In genomic region chr7:66660291-66660690, GRCm38 (mm10) we compare ENCODE assay signal across 13 mouse cellular contexts. TPM values are rescaled to one million over a fixed set of nuclear protein-coding genes. Genes with fewer than 3 reads are reported as not detected.
A peak's percentile ranks its signal among the peaks of the same experiment; 100 is the strongest.
DNase-seq lines count a peak whose midpoint lies in the region; ATAC-seq and TF ChIP-seq lines count a peak whose summit lies in the region.
"Had no signal": no experiment of that assay in that cellular context is flagged by ENCODE, and none has a peak within 500 bp of the region (broad histone marks: within the 10 kb centered on the region; RNA-seq: fewer than 3 reads in every experiment).

No protein-coding gene starts in this region.

- peaks cover 22% of the 10 kb centered on the region; the same call in 1 of the 2 replicates for H3K36me3 ChIP-seq in kidney, postnatal 0 days (ENCODE audit: insufficient read depth, low read length)
- peaks cover 9% of the 10 kb centered on the region for H3K36me3 ChIP-seq in C2C12 (ENCODE audit: control insufficient read depth, insufficient read depth)
- H3K36me3 ChIP-seq in embryonic facial prominence, embryonic 12.5 days: peaks cover 37% of the 10 kb centered on the region

- H3K79me3 ChIP-seq in C2C12 (ENCODE audit: low read depth): no peaks in the 10 kb centered on the region

- no peak overlapping the region for H3K27ac ChIP-seq in kidney, postnatal 0 days
- no peak overlapping the region for H3K27ac ChIP-seq in embryonic facial prominence, embryonic 12.5 days
- H3K27ac ChIP-seq: forebrain, embryonic 12.5 days; liver, embryonic 13.5 days; neural tube, embryonic 13.5 days; stomach, embryonic 15.5 days had no signal

- DNase-seq in kidney, postnatal 0 days (ENCODE audit: low spot score): peak; percentile 77
- DNase-seq in kidney, postnatal 14 days: no peak
- peak; percentile 55 for DNase-seq in ES-CJ7 (ENCODE audit: low read depth, low spot score)
- no peak for DNase-seq in thymus, postnatal 0 days (ENCODE audit: low spot score)
- no peak for DNase-seq in layer of hippocampus, adult 9-10 months (ENCODE audit: low spot score)
- DNase-seq: heart, postnatal 36 days; kidney, adult 8-10 months; liver, embryonic 13.5 days had no signal

- no peaks in the 10 kb centered on the region for H3K9me3 ChIP-seq in kidney, postnatal 0 days (replicated peaks; ENCODE audit: low read length)
- no peaks in the 10 kb centered on the region for H3K9me3 ChIP-seq in embryonic facial prominence, embryonic 12.5 days
- H3K9me3 ChIP-seq: forebrain, embryonic 12.5 days; liver, embryonic 13.5 days; neural tube, embryonic 13.5 days; stomach, embryonic 15.5 days had no signal

- TF ChIP-seq CTCF in kidney, postnatal 0 days (IDR thresholded peaks at IDR 0.05; ENCODE audit: low read depth): peak; percentile 68
- TF ChIP-seq CTCF in C2C12 (IDR thresholded peaks at IDR 0.05; ENCODE audit: control insufficient read depth, insufficient read depth, insufficient read length): peak; percentile 60

- no peak overlapping the region for H3K4me2 ChIP-seq in kidney, postnatal 0 days (ENCODE audit: low read length)
- H3K4me2 ChIP-seq in embryonic facial prominence, embryonic 12.5 days (replicated peaks): no peak overlapping the region
- H3K4me2 ChIP-seq: forebrain, embryonic 12.5 days; liver, embryonic 13.5 days; neural tube, embryonic 13.5 days; stomach, embryonic 15.5 days had no signal

- H3K9ac ChIP-seq in kidney, postnatal 0 days (ENCODE audit: low read depth, low read length): no peak overlapping the region
- no peak overlapping the region for H3K9ac ChIP-seq in embryonic facial prominence, embryonic 12.5 days
- H3K9ac ChIP-seq: forebrain, embryonic 12.5 days; liver, embryonic 13.5 days; neural tube, embryonic 13.5 days; stomach, embryonic 15.5 days had no signal

- no peak overlapping the region for H3K4me3 ChIP-seq in kidney, postnatal 0 days (replicated peaks; ENCODE audit: low read depth, low read length)
- H3K4me3 ChIP-seq in C2C12 (ENCODE audit: insufficient read depth, poor library complexity, severe bottlenecking): no peak overlapping the region
- H3K4me3 ChIP-seq in embryonic facial prominence, embryonic 12.5 days: no peak overlapping the region
- H3K4me3 ChIP-seq: forebrain, embryonic 12.5 days; liver, embryonic 13.5 days; neural tube, embryonic 13.5 days; stomach, embryonic 15.5 days had no signal

- WGBS in kidney, postnatal 0 days: 59% methylated on average over 7 of the region's 7 CpGs
- 67% methylated on average over 7 of the region's 7 CpGs for whole genome bisulfite sequencing in embryonic facial prominence, embryonic 12.5 days

- no peaks in the 10 kb centered on the region for H3K79me2 ChIP-seq in C2C12 (ENCODE audit: control insufficient read depth, insufficient read depth)

- no peak overlapping the region for H3ac ChIP-seq in C2C12 (ENCODE audit: control insufficient read depth, insufficient read length, low read depth)

- peak; percentile 37; the same call in 1 of the 2 replicates for ATAC-seq in kidney, postnatal 0 days (replicated peaks; ENCODE audit: low FRiP score, low read depth)
- peak; percentile 39 for ATAC-seq in embryonic facial prominence, embryonic 12.5 days (ENCODE audit: insufficient number of reproducible peaks, insufficient read depth, low FRiP score, low TSS enrichment)

- no peaks in the 10 kb centered on the region for H3K27me3 ChIP-seq in kidney, postnatal 0 days (ENCODE audit: insufficient read depth, low read length)
- no peaks in the 10 kb centered on the region for H3K27me3 ChIP-seq in C2C12 (ENCODE audit: control insufficient read depth, insufficient read depth, insufficient read length)
- no peaks in the 10 kb centered on the region for H3K27me3 ChIP-seq in embryonic facial prominence, embryonic 12.5 days
- H3K27me3 ChIP-seq: forebrain, embryonic 12.5 days; liver, embryonic 13.5 days; neural tube, embryonic 13.5 days; stomach, embryonic 15.5 days had no signal

- no peaks in the 10 kb centered on the region for H3K4me1 ChIP-seq in kidney, postnatal 0 days (replicated peaks; ENCODE audit: insufficient read depth, low read length)
- no peaks in the 10 kb centered on the region for H3K4me1 ChIP-seq in embryonic facial prominence, embryonic 12.5 days
- H3K4me1 ChIP-seq: forebrain, embryonic 12.5 days; neural tube, embryonic 13.5 days; stomach, embryonic 15.5 days had no signal

TF ChIP-seq in C2C12, 6 proteins besides CTCF, POLR2A, EP300 and RAD21:
- TF ChIP-seq MYOG (IDR thresholded peaks at IDR 0.05; ENCODE audit: control insufficient read depth, extremely low read depth, insufficient read length) (no peak), CEBPB (IDR thresholded peaks at IDR 0.05; ENCODE audit: low read depth) (no peak), FOSL1 (IDR thresholded peaks at IDR 0.05; ENCODE audit: insufficient read depth, low read length, poor library complexity, severe bottlenecking) (no peak), MAX (IDR thresholded peaks at IDR 0.05) (no peak), MYOD1 (IDR thresholded peaks at IDR 0.05; ENCODE audit: control insufficient read depth, insufficient read length, low read depth) (no peak), USF1 (IDR thresholded peaks at IDR 0.05; ENCODE audit: low read depth) (no peak)
TF ChIP-seq in C2C12: peak in this region for 0.

RNA-seq across cellular contexts. Expression of gene Asb7, which starts 29.1 kb away (rescaled TPM):
- polyA plus RNA-seq in kidney, postnatal 0 days (2015; fragmentation: Nextera tagmentation; extraction: Ambion mirVana): 12.9 and 14.3 TPM in 2 replicates
- 3.9 TPM for polyA plus RNA-seq in C2C12 (2012; fragmentation: generic; extraction: Trizol)
- polyA plus RNA-seq in embryonic facial prominence, embryonic 12.5 days (2016; fragmentation: Nextera tagmentation; extraction: Ambion mirVana): 18.7 and 18.8 TPM in 2 replicates
- polyA plus RNA-seq in thymus, postnatal 0 days (2015; fragmentation: Nextera tagmentation; extraction: Ambion mirVana): 9.5 and 9.8 TPM in 2 replicates

RNA-seq across cellular contexts. Expression of gene Lins1, which starts 29.4 kb away (rescaled TPM):
- polyA plus RNA-seq in kidney, postnatal 0 days (2015; fragmentation: Nextera tagmentation; extraction: Ambion mirVana): 13.5 and 13.6 TPM in 2 replicates
- 5.4 TPM for polyA plus RNA-seq in C2C12 (2012; fragmentation: generic; extraction: Trizol)
- polyA plus RNA-seq in embryonic facial prominence, embryonic 12.5 days (2016; fragmentation: Nextera tagmentation; extraction: Ambion mirVana): 26.9 and 27.8 TPM in 2 replicates
- polyA plus RNA-seq in thymus, postnatal 0 days (2015; fragmentation: Nextera tagmentation; extraction: Ambion mirVana): 10.3 and 11.1 TPM in 2 replicates

Comparison
In these comparisons a context has a peak if more than half of its experiments do, and no peak if none do; other contexts are left out.
1. DNase-seq: peak in kidney, postnatal 0 days (single experiment) and ES-CJ7 (single experiment); none in kidney, postnatal 14 days (single experiment), thymus, postnatal 0 days (single experiment) and layer of hippocampus, adult 9-10 months (single experiment).